Mouse (Mus musculus) MEL-GATA-1-ER (cell line): Measurements from ENCODE around the gene Cd3g.

Experiments used
- DNase-seq: peaks from one replicate; pipeline ENCODE4 v3.0.0-alpha.2; 2012; ENCODE audit warnings: low read depth; ENCODE audit errors: extremely low read depth

Gene Cd3g

GRCm38 (mm10) chr9:44986242-44986781, 6.1 kb upstream of the Cd3g start:
- peak; percentile 92 for DNase-seq

GRCm38 (mm10) chr9:44985721-44986161, 5.5 kb upstream of the Cd3g start:
- DNase-seq: no peak

GRCm38 (mm10) chr9:44983001-44983400, 2.8 kb upstream of the Cd3g start:
- no peak for DNase-seq

- no peak for DNase-seq
Observed at GRCm38 (mm10) chr9:44982531-44982930, 2.3 kb upstream of the Cd3g start.

GRCm38 (mm10) chr9:44982081-44982480, 1.9 kb upstream of the Cd3g start:
- no peak for DNase-seq

- no peak for DNase-seq
Observed at GRCm38 (mm10) chr9:44981676-44982075, 1.4 kb upstream of the Cd3g start, which contains the start of gene Cd3d. Gene Cd3d, plus strand, starts transcription at chr9:44981786.

DNA sequence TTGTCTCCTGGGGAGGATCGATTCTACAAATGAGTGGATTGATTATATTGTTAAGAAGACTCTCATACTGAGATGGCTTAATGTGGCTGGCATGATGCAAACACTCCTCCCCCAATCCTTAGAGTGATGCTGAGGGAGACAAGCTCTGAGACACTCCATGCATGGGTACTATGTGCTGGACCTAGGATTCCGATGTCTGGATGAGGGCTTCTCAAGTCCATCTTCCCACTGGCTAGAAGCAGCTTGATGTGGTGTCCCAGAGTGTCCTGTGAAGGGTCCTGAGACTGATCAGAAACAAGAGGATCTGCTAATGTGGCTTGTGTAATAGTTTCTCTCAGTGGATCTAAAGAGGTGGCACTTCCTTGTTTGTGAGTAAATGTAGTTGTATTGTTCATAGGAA, 873 bp upstream of the Cd3g start:
- no peak for DNase-seq

- DNase-seq: no peak
Observed at GRCm38 (mm10) chr9:44979806-44980205, 425 bp downstream of the Cd3g start.

DNA sequence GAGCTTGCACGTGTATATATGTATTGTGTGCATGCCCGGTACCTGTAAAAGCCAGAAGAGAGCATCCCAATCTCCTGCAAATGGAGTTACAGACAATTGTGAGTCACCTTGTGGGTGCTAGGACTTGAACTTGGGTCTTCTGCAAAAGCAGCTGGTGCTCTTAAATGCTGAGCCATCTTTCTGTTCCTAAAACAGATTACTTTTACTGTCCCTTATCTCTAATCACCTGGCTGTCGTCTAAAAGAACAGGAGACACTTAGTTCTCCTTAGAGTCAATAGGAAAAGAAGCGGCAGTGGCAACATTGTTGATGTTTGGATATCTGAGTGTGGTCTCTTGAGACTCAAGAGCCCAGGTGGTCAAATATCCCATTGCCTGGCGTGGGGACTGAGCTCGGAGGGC, 2.4 kb downstream of the Cd3g start:
- DNase-seq: no peak

- DNase-seq: no peak
Observed at GRCm38 (mm10) chr9:44969450-44969849, 10.8 kb downstream of the Cd3g start.

DNA sequence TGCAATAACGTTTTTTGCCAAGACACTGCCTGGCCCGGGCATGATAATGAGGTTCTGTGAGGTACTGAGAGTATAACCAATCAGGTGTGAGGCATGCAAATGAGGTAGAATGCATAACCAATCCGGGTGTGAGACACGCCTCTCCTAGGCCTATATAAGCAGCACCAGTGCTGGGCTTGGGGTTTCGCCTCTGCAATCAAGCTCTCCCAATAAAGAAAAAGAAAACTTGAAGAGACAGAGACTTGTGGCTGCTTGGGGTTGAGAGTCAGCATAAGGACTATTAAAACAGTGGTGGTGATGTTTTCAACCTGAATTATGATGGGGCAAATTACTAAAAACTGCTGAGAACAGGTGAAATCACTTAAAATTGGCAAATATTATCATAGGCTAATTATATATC, 12.5 kb downstream of the Cd3g start:
- DNase-seq: peak; percentile 39

DNA sequence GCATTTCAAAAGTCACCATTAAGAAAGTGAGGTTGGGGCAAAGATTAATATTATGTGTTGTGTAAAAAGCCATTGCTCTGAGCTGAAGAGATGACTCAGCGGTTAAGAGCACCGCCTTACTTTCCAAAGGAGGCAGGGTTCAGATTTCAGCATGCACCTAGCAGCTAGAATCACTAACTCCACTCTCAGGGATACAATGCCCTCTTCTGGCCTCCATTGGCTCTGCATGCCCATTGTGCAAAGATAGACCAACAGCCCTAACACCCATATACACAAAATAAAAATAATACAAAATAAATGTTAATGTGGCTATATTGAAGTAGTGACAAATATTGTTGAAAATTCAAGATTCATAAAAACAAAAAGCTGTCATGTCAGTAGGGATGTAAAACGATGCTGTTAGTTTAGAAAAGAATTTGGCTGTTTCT, 13.4 kb downstream of the Cd3g start:
- peak; percentile 87 for DNase-seq

- DNase-seq: peak; percentile 8
Observed at GRCm38 (mm10) chr9:44965833-44966466, 14.3 kb downstream of the Cd3g start.

- DNase-seq: peak; percentile 97
Observed at GRCm38 (mm10) chr9:44965126-44965832, 15.0 kb downstream of the Cd3g start, which contains the start of gene Ube4a. Gene Ube4a, minus strand, starts transcription at chr9:44965600.

- DNase-seq: no peak
Observed at GRCm38 (mm10) chr9:44954432-44954831, 25.8 kb downstream of the Cd3g start.

DNA sequence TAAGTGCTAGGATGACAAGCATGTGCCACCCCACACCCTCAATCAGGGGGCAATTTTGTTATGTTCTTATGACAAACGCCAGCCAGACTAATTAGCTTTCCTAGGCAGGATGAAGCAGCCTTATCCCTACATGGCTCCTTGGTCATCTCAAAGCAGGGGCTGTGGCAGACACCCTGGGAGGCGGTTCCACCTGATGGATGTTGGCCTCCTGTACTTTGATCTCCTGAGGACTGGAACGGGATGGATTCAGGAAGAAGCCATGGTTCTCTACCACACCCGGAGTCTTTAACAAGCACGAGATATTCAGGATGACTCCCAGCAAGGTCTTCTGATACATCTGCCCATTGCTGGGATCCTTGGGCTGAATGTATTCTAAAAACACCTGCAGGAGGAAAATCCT, 32.4 kb downstream of the Cd3g start:
- DNase-seq: no peak

DNA sequence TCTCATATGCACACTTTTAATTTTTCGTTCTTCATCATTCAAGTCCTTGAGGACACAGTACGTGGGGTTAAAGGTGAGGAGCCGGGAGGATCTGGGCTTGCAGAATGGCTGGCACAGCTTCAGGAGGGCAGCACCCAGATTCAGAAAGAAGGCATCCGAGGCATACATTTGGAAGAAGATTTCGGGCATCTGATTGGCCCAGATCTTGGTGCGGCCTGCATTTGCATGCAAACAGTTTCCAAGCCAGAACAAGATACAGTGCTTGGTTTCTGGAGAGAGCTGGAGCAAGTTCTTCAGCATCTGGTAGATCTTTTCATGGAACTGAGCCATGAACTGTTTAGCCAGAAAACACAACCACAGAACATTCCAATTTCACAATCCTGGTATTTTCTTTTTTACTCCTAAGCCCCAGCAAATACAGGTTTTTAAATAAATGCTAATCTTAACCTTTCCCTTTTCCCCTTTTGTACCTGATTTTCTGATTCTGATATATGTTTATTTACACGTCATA, 34.0 kb downstream of the Cd3g start:
- DNase-seq: no peak

GRCm38 (mm10) chr9:44942421-44942820, 37.8 kb downstream of the Cd3g start:
- DNase-seq: no peak

- no peak for DNase-seq
Observed at GRCm38 (mm10) chr9:44941756-44942155, 38.5 kb downstream of the Cd3g start.

GRCm38 (mm10) chr9:44921543-44921942, 58.7 kb downstream of the Cd3g start:
- no peak for DNase-seq

DNA sequence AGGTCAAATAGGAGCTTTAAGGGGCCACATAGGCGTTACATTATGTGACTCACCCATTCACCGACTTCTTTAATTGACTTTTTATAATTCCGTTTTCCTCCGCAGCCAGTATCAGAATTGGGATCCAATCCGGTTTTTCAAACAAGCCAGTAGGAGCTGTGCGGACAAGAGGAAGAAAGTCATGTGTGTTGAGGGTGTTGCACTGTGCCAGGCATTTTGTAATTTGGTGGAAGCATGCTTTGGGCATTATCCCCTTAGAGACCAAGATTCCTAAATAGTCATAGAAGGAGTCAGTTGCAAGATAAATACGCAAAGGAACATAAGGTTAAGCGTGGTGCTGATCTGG, 59.1 kb downstream of the Cd3g start:
- no peak for DNase-seq

DNA sequence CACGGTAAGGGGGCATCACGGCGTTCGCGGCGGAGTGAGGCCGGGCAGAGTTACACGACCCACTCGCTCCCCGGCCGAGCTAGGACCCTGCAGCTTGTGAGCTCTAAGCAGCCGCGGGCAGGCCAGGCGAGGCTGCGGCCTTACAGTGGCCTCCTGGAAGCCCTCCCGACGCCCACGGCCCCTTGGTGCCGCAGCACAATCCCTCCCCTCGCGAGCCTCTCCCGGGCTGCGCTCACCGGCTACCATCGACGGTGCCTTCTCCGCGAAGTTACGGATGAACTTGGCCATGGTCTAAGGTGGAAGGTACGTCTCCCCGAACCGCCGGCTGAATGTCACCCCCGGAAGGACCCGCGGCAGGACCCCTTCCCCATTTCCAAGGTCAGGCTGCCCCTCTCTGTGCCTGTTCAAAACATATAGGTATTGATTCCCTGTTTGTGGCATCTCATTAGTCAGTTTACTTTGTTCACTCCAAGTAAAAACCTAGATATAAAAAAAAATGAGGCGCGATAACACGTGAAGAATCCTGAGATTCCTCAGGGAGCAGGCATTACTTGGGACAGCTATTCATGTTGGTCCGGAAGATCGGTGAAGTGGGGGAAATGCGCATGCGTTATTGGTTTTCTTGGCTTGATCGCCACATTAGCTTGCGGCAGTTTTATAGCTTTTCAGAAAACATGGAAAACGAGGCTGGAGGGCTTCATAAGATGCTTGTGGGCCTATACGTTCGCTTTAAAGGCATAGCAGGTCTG, 59.7 kb downstream of the Cd3g start, which contains the start of gene Atp5l:
Gene Atp5l (minus strand): TSS at position 369 of the 749 bp plus-strand sequence.
- peak; percentile 96 for DNase-seq
